Mouse (Mus musculus): Measurements from ENCODE around the gene Cacna2d3.

GRCm38 (mm10) chr14:29017883-29018282, 703.8 kb downstream of the Cacna2d3 start, which contains the start of gene Lrtm1:
- TF ChIP-seq POLR2A (IDR thresholded peaks at IDR 0.05; ENCODE audit: low read depth, low read length) (no peak), CTCF (conservative IDR thresholded peaks at IDR 0.05; ENCODE audit: insufficient read depth, insufficient read length, low read depth, low read length) (no peak)

Measured in kidney, adult 2 months (tissue).